Mouse (Mus musculus): Measurements from ENCODE around the gene Adam12.

GRCm38 (mm10) chr7:134207956-134208355 lies 24.0 kb downstream of the Adam12 start:
- TF ChIP-seq CTCF (IDR thresholded peaks at IDR 0.05; ENCODE audit: extremely low read depth, insufficient read depth, insufficient read length, insufficient replicate concordance) = no peak
- TF ChIP-seq POLR2A (IDR thresholded peaks at IDR 0.05; ENCODE audit: low read depth, low read length) = no peak

All from spleen, adult 2 months (tissue).